Mouse (Mus musculus): ENCODE data around the gene Rap1a.

Gene Rap1a

GRCm38 (mm10) chr3:105716353-105717000, 84.7 kb downstream of the Rap1a start:
- DNase-seq (ENCODE audit: low read depth) = no peak

GRCm38 (mm10) chr3:105714820-105715167, 86.3 kb downstream of the Rap1a start:
- no peak for DNase-seq (ENCODE audit: low read depth)

DNA sequence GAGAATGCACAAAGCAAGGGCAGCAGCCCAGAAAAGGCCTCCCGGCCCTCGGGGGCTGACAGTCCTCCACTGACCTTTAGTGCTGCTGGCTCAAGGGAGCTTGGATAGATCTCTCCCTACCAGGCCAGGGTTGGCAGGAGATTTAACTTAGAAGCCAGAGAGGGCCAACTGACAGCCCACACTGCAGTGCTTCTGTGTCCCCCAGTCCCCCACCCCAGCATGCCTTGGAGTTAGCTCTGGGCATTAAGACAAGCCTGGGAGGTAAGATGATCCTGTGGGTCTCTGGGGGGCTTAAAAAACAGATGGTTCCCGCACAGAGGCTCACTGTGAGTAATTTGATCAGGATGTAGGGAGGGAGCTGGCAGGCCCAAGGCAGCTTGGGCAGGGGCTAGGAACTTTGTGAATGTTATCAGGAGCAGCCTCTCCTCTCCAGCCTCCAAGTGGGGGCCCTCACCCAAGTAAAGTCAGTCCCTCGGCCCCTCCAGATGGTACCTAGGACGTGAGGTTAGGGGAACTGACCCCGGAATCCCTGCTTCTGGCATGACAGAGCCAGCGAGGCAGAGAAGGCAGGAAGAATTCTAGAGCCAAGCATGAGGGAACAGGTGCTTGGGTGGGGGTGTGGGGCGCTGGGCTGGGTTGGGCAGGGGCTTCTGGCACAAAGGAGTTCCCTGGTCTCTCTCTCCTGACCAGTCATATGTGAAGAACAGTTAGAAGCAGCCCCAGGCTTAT, 86.9 kb downstream of the Rap1a start:
- DNase-seq (ENCODE audit: low read depth) = no peak

DNA sequence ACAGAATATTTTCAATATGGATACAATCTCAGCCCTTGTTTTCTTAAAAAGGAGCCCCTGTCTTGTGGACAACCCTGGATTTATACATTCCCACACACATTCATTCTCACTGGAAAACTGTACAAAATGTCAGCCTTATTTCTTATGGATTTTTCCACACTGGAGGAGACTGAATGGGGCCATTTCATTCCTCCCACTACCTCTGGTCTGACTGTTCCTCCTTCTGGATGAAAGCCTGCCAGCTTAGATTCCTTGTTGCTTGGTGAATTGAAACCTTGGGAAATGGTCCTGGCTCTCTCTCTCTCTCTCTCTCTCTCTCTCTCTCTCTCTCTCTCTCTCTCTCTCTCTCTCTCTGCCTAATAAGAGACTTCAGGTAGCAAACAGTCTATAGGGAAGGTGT, 88.3 kb downstream of the Rap1a start:
- no peak for DNase-seq (ENCODE audit: low read depth)

- no peak for DNase-seq (ENCODE audit: low read depth)
Observed at GRCm38 (mm10) chr3:105711741-105712140, 89.4 kb downstream of the Rap1a start.

GRCm38 (mm10) chr3:105710246-105710645, 90.9 kb downstream of the Rap1a start:
- DNase-seq (ENCODE audit: low read depth) = no peak

DNA sequence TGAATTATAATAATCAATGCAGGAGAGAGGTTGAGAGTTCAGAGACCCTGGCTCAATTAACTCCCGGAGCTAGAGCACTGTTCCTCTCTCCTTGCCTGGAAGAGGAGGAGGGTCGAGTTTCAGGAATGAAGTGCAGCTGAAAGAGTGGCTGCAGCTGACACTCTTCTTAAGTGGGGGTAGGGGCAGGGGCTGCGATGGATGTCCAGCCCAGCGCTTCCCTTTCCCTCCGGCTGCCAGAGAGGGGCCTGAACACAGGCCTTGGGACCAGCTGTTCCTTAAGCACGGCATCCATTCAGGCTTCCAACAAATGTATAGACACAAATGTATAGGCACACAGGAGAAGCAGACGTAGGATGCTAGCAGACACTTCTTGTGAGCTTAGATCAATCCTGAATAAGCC, 93.5 kb downstream of the Rap1a start:
- DNase-seq (ENCODE audit: low read depth) = no peak

DNA sequence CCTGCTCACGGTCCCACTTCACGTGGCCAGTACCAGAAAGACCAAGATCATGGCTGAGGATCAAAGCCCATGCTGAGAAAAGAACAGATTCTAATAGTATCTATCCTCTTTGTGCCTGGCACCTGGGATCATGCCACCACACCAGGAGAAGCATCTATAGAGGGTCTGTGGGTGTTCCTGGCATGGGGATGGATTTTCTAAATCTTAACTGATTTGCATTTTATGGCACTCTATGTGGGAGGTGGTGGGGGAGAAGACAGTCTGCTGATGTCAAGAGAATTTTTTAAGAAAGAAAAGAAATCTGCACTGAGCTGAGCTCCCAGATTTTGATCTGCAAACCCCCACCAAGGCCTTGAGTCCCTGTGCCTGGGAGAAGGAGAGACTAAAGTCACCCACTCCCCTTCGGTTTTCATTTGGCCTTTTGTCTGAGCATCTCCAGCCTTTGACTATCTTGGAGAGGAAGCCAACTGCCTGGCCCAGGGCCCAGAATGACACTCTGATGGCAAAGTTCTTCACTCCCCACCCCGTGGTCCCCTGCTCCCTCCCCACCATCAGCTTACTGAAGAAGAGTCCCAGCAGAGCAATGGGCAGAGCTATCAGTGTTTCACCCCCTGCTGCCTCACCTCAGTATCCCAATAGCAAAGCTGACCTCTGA, 94.6 kb downstream of the Rap1a start:
- DNase-seq (ENCODE audit: low read depth) = no peak

- no peak for DNase-seq (ENCODE audit: low read depth)
Observed at GRCm38 (mm10) chr3:105705561-105705960, 95.6 kb downstream of the Rap1a start.

GRCm38 (mm10) chr3:105705061-105705549, 96.0 kb downstream of the Rap1a start:
- peak; percentile 55 for DNase-seq (ENCODE audit: low read depth)

DNA sequence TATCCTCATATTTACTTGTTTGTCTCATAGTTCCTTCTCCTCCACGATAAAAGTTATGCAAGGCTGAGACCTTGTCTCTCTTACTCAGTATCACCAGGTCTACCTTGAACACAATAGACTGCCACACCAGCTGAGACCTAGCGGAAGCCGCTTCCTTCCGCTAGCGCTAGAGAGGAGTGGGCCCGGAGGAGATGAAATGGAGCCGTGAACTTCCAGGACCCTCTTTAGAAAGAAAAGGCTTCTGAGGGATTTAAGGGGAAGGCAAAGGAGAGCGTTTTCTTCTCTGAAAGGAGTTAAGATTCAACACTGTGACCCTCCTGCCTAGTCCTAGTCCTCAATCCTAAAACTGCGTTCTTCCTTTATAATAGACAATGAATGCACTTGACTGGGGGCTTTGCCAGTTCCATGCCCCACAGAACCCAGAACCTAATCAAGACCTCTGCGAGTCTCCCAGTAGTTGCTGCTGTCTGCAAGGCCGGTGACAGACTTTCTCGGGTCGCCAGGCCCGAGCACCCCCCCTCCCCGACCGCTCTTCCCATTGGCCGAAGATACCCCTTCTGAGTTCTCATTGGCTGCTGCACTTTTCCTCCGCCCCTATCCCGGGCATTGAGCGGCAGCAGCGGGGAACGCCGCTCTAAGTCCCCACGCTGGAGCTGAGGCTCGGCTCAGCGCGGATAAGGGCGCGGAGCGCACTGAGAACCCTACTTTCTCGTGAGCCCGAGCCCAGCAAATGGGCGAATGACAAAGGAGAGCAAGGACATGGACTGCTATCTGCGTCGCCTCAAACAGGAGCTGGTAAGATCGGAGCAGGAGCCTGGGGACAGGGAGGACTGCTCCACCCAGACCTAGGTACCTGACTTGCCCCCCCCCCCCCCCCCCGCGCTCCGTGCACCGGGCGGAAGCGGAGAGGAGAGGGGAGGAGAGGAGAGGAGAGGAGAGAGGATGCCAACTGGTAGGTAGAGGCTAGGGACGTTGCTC, 96.8 kb downstream of the Rap1a start, which contains the start of gene Inka2:
TSS of gene Inka2 (plus strand) at position 569 of the 978 bp plus-strand sequence.
- DNase-seq (ENCODE audit: low read depth) = peak; percentile 92

GRCm38 (mm10) chr3:105703571-105703970, 97.6 kb downstream of the Rap1a start:
- DNase-seq (ENCODE audit: low read depth) = no peak

- no peak for DNase-seq (ENCODE audit: low read depth)
Observed at GRCm38 (mm10) chr3:105701399-105701798, 99.7 kb downstream of the Rap1a start.

- DNase-seq (ENCODE audit: low read depth) = peak; percentile 71
Observed at GRCm38 (mm10) chr3:105700786-105701185, 100.3 kb downstream of the Rap1a start.

- no peak for DNase-seq (ENCODE audit: low read depth)
Observed at GRCm38 (mm10) chr3:105699241-105699933, 101.7 kb downstream of the Rap1a start.

GRCm38 (mm10) chr3:105698311-105698710, 102.8 kb downstream of the Rap1a start:
- no peak for DNase-seq (ENCODE audit: low read depth)

DNA sequence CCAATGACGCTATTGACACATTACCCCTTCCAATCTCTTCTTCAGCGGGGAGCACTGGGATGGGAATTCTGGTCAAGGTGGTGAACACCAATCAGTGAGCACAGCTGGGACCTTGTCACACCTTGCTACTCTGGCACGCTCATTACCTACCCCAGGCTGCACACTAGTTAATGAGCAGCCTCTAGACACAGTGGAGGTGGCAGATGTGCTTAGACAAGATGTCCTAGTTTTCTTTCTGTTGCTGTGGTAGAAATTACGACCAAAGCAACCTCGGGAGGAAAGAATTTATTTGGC, 104.0 kb downstream of the Rap1a start:
- DNase-seq (ENCODE audit: low read depth) = no peak

GRCm38 (mm10) chr3:105696387-105697147, 104.6 kb downstream of the Rap1a start:
- DNase-seq (ENCODE audit: low read depth) = no peak

GRCm38 (mm10) chr3:105695476-105696386, 105.4 kb downstream of the Rap1a start:
- DNase-seq (ENCODE audit: low read depth) = no peak

All from 416B (cell line).